27 mouse cellular contexts compared by ENCODE assay signal in the genomic region with DNA sequence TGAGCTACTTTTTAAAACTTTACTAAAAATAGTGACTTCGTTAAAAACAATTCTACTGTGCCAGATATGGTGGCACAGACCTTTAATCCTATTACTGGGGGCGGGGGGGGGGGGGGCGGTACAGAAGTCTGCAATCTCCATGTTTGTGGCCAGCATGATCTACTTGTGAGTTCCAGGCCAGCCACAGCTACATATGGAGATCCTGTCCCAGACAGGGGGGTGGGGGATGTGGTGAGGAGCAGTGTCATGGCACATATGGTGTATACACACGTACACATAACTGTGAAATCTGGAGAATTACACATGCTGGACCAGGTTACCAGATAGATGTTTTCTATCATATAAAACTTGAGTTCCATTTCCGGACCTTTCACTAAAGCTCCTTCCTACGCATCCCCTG. TPM values are rescaled to one million over a fixed set of nuclear protein-coding genes. Genes with fewer than 3 reads are reported as not detected.
"Had no signal": no experiment of that assay in that cellular context is flagged by ENCODE, and none has a peak within 500 bp of the region (broad histone marks: within the 10 kb centered on the region; RNA-seq: fewer than 3 reads in every experiment).

No protein-coding gene starts in this region.

- H3K4me2 ChIP-seq: heart, embryonic 11.5 days; heart, embryonic 13.5 days; heart, embryonic 15.5 days; hindbrain, embryonic 13.5 days; hindbrain, embryonic 15.5 days; kidney, embryonic 15.5 days; limb, embryonic 13.5 days; limb, embryonic 15.5 days; liver, embryonic 12.5 days had no signal

- H3K4me1 ChIP-seq: heart, embryonic 13.5 days; heart, embryonic 15.5 days; limb, embryonic 15.5 days had no signal

- H3K27ac ChIP-seq: heart, adult 2 months; heart, embryonic 13.5 days; heart, embryonic 15.5 days; hindbrain, embryonic 13.5 days; hindbrain, embryonic 15.5 days; hindbrain, postnatal 0 days; kidney, embryonic 15.5 days; kidney, postnatal 0 days; limb, embryonic 13.5 days; limb, embryonic 15.5 days; liver, embryonic 12.5 days; liver, embryonic 14.5 days had no signal

- H3K9me3 ChIP-seq: heart, embryonic 15.5 days; hindbrain, embryonic 13.5 days; hindbrain, embryonic 15.5 days; kidney, embryonic 15.5 days; limb, embryonic 13.5 days; limb, embryonic 15.5 days; liver, embryonic 12.5 days had no signal

- H3K36me3 ChIP-seq: heart, embryonic 15.5 days had no signal

- H3K27me3 ChIP-seq: heart, embryonic 13.5 days; heart, embryonic 15.5 days; hindbrain, embryonic 13.5 days; hindbrain, embryonic 15.5 days; kidney, embryonic 15.5 days; limb, embryonic 13.5 days; limb, embryonic 15.5 days; liver, embryonic 12.5 days had no signal

- H3K4me3 ChIP-seq: heart, adult 2 months; heart, embryonic 13.5 days; heart, embryonic 15.5 days; hindbrain, embryonic 13.5 days; hindbrain, embryonic 15.5 days; kidney, embryonic 15.5 days; limb, embryonic 13.5 days; limb, embryonic 15.5 days; liver, embryonic 12.5 days had no signal

- ATAC-seq: hindbrain, postnatal 0 days; intestine, embryonic 16.5 days; liver, embryonic 12.5 days had no signal

- DNase-seq: gastrocnemius, postnatal 14 days; heart, adult 2 months; heart, postnatal 14 days; heart, postnatal 36 days; kidney, adult 11 months; kidney, adult 2 months; kidney, adult 9 months; kidney, postnatal 14 days; kidney, postnatal 36 days; layer of hippocampus, adult 9-11 months; layer of hippocampus, postnatal 36 days; left cerebral cortex, postnatal 4 days had no signal

- H3K9ac ChIP-seq: heart, embryonic 13.5 days; heart, embryonic 15.5 days; hindbrain, embryonic 13.5 days; hindbrain, embryonic 15.5 days; kidney, embryonic 15.5 days; limb, embryonic 13.5 days; limb, embryonic 15.5 days; liver, embryonic 12.5 days; liver, embryonic 14.5 days had no signal

RNA-seq across cellular contexts. Expression of gene Tmem156, which starts 45.1 kb away (rescaled TPM):
- total RNA-seq: gastrocnemius, adult 18-20 months; gastrocnemius, postnatal 14 days; left cerebral cortex, postnatal 4 days had no signal
- polyA plus RNA-seq: heart, adult 2 months; heart, embryonic 11.5 days; heart, embryonic 13.5 days; heart, embryonic 15.5 days; hindbrain, embryonic 13.5 days; hindbrain, embryonic 15.5 days; liver, adult 2 months had no signal
